Mouse (Mus musculus): ENCODE results near the gene Arvcf. TPM values are rescaled to one million over a fixed set of nuclear protein-coding genes. Genes with fewer than 3 reads are reported as not detected.

Gene Arvcf
- total RNA-seq, 2 experiments from 2014 or later: 1.5 to 8.7 TPM

- ATAC-seq (replicated peaks; ENCODE audit: low FRiP score, poor library complexity, severe bottlenecking): no peak
Observed at GRCm38 (mm10) chr16:18403285-18403684, 55.3 kb downstream of the Arvcf start.

DNA sequence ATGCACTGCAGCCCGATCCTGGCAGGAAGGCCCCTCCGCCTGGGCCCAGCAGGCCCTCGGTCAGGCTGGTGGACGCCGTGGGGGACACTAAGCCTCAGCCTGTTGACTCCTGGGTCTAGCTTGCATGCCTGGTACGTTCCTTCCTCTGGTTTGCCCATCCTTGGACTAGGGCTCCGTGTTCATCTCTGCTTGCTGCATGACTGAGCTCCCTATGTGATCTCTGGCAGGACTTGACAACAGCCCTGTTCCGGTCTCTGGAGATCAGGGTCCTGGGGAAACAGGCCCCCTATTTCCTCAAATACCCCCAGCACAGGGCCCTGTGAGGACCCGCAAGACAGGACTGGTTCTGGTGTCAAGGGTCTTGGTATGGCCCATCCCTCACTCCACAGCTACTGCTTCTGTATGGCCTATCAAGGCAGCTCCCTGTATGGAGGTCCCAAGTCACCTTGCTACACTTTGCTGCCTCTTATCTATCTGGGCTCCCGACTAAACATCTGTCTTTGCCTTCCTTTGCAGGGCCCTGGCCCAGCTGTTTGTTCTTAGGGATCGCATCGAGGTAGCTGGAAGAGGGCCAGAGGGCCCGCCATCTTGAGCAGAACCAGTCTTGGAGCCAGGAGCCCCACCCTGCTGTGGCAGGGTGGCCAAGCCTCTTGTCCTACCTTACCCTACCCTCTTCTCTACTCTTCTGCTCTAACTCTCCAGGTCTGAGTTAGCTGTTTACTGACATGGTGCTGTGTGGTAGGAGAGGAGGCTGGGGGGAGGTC is 57.3 kb downstream of the Arvcf start:
- ATAC-seq (replicated peaks; ENCODE audit: low FRiP score, poor library complexity, severe bottlenecking): peak; percentile 67

DNA sequence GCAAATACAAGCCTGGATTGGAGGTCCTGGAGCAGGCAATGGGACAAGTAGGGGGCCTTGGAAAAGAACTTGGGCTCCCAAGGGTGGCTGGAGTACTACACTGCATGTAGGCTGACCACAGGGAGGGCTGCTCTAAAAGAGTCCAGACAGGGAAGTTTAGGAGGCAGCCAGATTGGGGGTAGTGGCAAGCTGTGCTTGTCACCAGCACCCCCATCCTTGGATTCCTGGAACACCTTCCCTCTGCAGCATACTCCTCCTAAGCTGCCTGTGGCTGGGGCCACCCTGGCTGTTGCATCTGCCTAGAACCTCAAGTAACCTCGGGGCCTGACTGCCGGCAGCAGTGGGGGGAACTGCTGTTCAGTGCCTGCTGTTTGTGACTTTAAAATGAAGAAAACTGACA is 57.9 kb downstream of the Arvcf start:
- 0 out of 2 replicates have a peak, but pooled peaks have one; percentile 16 for ATAC-seq (replicated peaks; ENCODE audit: low FRiP score, poor library complexity, severe bottlenecking)

GRCm38 (mm10) chr16:18406293-18406692 is 58.3 kb downstream of the Arvcf start:
- peak; percentile 64 for ATAC-seq (replicated peaks; ENCODE audit: low FRiP score, poor library complexity, severe bottlenecking)

GRCm38 (mm10) chr16:18407912-18408311 is 59.9 kb downstream of the Arvcf start:
- ATAC-seq (replicated peaks; ENCODE audit: low FRiP score, poor library complexity, severe bottlenecking): no peak

DNA sequence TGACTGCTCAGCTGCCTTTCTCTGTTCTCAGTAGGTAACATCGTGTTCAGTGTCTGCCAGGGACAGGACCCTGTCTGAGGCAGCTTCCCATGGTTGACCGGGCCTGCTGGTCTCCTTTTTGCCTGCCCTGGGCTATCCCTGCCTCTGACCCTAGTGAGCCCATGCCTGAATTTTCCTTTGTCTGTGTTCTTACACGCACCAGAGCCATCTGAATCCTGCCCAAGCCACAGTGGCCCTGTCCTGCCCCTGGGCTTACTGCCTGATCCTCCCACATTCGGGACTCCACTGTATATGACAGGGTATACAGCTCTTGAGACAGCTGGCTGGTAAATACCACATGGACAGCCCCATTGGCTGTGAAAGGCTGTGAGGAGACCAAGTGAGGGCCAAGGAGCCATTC is 61.8 kb downstream of the Arvcf start:
- no peak for ATAC-seq (replicated peaks; ENCODE audit: low FRiP score, poor library complexity, severe bottlenecking)

DNA sequence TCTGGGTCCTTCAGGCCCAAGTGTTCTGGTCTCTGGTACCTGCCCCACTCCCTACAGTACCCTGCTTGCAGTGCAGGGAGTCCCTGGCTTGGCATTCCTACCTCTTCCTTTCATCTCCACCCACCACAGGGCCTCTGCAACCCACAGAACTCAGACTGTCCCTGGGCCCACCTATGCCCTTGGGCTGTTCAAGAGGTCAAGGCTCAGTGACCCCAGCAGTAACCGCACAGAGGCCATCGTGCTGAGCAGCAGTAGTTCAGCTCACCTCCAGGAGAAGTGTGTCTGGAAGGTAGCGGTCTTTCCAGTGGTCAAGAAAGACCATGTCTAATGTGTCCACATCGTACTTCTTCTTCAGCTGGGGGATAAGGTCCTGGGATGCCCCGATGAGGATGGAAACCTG is 62.4 kb downstream of the Arvcf start:
- ATAC-seq (replicated peaks; ENCODE audit: low FRiP score, poor library complexity, severe bottlenecking): no peak

DNA sequence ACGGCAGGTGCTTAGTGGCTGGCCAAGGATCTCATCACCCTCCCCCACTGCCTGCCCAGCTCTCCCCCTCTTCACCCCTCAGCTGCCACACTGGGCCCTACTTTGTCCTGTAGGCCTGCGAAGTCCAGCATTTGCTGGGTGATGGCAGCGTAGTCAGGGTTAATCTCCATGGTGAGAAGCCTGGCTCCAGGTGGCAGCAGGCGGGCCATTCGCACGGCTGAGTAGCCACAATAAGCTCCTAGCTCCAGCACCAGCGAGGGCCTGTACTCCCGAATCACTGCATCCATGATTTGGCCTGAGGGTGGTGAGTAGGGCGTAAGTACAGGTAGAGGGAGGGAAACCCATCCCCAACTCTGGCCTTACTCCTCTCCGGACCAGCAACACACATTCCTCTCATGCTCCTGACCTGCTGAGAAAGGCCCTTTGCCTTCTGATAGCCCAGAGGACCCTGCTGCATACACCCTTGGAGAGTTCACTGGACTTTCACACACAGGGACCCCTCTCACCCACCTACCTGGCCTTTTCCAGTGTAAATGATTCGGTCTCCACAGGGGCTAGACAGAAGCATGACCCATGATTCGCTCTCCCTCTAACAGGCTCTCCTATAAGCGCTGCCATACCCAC is 63.2 kb downstream of the Arvcf start:
- ATAC-seq (replicated peaks; ENCODE audit: low FRiP score, poor library complexity, severe bottlenecking): no peak

- ATAC-seq (replicated peaks; ENCODE audit: low FRiP score, poor library complexity, severe bottlenecking): no peak
Observed at GRCm38 (mm10) chr16:18411802-18412476, 64.0 kb downstream of the Arvcf start.

DNA sequence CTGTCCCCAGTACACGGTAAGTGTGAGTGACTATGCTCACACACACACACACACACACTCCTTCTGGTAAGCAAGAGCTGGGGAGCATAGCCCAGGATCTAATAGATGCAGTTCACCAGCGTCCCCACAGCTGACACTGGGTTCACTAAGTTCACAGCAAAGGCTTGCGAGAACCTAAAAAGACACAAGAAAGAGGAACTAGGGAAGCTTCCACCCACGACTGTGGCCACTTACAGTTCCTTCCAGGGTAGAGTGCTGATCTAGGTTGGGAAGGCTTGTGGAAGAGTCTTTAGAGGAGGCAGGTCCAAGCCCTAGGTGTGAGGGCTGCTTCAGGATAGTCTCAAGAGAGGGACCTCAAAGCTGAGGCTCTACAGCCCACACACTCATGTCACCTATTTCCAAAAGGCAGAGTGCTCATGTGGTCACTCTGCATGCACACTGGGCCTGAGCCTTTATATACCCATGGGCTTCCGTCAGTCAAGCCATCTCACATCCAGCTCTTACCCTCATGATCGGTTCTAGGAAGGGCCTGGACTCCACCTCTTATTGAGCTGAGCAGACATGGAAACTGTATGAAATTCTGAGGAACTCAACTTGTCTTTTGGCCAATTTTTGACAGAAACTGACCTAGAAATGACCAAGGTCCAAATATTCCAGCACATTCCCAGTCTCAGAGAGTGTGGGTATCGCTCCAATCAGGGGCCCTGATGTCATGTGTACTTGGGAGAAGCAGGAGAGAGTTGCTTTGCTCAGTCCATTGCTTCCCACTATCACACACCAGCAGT is 65.2 kb downstream of the Arvcf start:
- no peak for ATAC-seq (replicated peaks; ENCODE audit: low FRiP score, poor library complexity, severe bottlenecking)

- no peak for ATAC-seq (replicated peaks; ENCODE audit: low FRiP score, poor library complexity, severe bottlenecking)
Observed at GRCm38 (mm10) chr16:18416094-18416761, 68.2 kb downstream of the Arvcf start.

- ATAC-seq (replicated peaks; ENCODE audit: low FRiP score, poor library complexity, severe bottlenecking): no peak
Observed at GRCm38 (mm10) chr16:18416837-18417236, 68.9 kb downstream of the Arvcf start.

- ATAC-seq (replicated peaks; ENCODE audit: low FRiP score, poor library complexity, severe bottlenecking): no peak
Observed at GRCm38 (mm10) chr16:18417491-18417890, 69.5 kb downstream of the Arvcf start.

- peak; percentile 41; the same call in 1 of the 2 replicates for ATAC-seq (replicated peaks; ENCODE audit: low FRiP score, poor library complexity, severe bottlenecking)
Observed at GRCm38 (mm10) chr16:18418756-18419602, 71.0 kb downstream of the Arvcf start.

GRCm38 (mm10) chr16:18419603-18420026 is 71.6 kb downstream of the Arvcf start:
- ATAC-seq (replicated peaks; ENCODE audit: low FRiP score, poor library complexity, severe bottlenecking): no peak

DNA sequence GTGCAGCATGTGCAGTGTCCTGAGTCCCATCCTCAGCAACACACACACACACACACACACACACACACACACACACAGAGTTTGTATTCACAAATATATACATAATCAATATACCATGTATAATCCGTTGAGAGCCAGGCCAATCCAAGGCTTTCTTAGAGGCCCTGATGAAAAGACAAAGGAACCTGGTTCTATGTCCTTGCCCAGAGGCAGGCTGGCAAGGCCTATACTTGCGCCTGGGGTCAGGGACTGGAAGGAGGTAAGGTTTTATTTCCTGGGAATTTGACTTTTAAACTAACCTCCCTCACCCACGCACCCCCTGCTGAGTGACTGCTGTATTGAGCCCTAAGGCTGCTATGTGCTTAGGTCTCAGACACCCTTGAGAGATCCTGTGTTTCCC is 72.6 kb downstream of the Arvcf start:
- ATAC-seq (replicated peaks; ENCODE audit: low FRiP score, poor library complexity, severe bottlenecking): no peak

DNA sequence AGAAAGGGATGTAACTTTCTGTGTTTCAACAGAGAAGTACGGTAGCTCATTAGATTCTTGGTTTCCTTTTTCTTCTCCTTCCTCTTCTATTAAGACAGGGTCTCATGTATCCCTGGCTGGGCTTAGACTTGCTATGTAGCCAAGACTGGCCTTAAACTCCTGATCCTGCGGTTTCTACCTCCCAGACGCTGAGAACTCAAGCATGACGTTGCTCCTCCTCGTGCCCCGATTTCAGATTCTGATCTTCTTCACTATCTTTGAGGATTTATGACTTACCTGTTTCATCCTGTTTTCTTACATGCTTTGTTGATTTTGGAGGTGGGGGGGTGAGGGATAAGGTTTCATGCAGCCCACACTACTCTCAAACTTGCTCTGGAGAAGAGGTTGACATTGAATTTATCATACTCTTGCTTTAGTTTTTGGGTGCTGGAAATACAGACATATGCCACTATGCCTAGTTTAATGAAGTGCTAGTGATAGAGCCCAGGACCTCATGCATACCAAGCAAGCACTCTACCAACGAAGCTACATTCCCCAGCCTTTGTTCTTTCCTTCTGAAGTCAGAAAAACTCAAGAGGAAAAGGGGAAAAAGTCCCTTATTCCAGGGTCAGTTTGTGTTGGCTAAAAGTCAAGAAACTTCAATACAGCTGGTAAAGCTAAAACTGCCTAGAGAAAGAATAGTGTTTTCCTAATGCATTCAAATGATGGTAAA is 75.4 kb downstream of the Arvcf start:
- ATAC-seq (replicated peaks; ENCODE audit: low FRiP score, poor library complexity, severe bottlenecking): no peak

DNA sequence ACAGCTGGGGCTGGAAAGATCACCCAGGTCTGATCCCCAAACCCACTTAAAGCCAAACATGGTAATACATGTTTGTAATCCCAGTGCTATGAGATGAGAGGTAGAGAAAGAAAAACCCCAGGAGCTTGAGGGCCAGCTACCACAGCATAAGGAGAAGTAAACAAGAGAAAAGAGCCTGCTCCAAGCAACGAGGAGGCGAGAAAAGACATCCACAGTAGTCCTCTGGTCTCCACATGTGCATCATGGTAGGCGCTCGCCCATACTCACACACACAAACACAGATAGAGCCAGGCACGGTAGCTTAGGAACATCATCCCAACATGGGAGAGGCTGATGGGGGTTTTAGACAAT is 75.9 kb downstream of the Arvcf start:
- no peak for ATAC-seq (replicated peaks; ENCODE audit: low FRiP score, poor library complexity, severe bottlenecking)
